In genomic region chr5:75148343-75149127, GRCm38 (mm10) we compare ENCODE assay signal across 8 mouse cellular contexts. TPM values are rescaled to one million over a fixed set of nuclear protein-coding genes. Genes with fewer than 3 reads are reported as not detected.
A peak's percentile ranks its signal among the peaks of the same experiment; 100 is the strongest.
DNase-seq lines count a peak whose midpoint lies in the region; ATAC-seq lines count a peak whose summit lies in the region.

No protein-coding gene starts in this region.

- no peaks in the 10 kb centered on the region for H3K36me3 ChIP-seq in heart, embryonic 13.5 days
- H3K36me3 ChIP-seq in neural tube, embryonic 15.5 days: no peaks in the 10 kb centered on the region

- H3K4me2 ChIP-seq in heart, embryonic 13.5 days: peak overlapping the region; percentile 92
- peak overlapping the region; percentile 32 for H3K4me2 ChIP-seq in neural tube, embryonic 15.5 days

- peak overlapping the region; percentile 62 for H3K4me3 ChIP-seq in heart, embryonic 13.5 days
- H3K4me3 ChIP-seq in neural tube, embryonic 15.5 days (replicated peaks): 0 out of 2 replicates have a peak overlapping the region, but pooled peaks have one; percentile 2

- no peaks in the 10 kb centered on the region for H3K9me3 ChIP-seq in heart, embryonic 13.5 days
- H3K9me3 ChIP-seq in neural tube, embryonic 15.5 days (replicated peaks): no peaks in the 10 kb centered on the region

- WGBS in heart, embryonic 13.5 days: 2% methylated on average over 30 of the region's 30 CpGs
- WGBS in neural tube, embryonic 15.5 days: 2% methylated on average over 30 of the region's 30 CpGs

- DNase-seq in ES-CJ7 (ENCODE audit: low read depth, low spot score): peak; percentile 54
- peak; percentile 76 for DNase-seq in embryo, embryonic 9.5 days (ENCODE audit: extremely low spot score)
- peak; percentile 67 for DNase-seq in kidney, postnatal 10 days
- no peak for DNase-seq in right cerebral cortex, postnatal 36 days (ENCODE audit: low spot score in 2 of 2)
- no peak for DNase-seq in cerebellum, postnatal 25 days
- DNase-seq in T-cell, adult 2 months (ENCODE audit: low spot score): no peak

- ATAC-seq in heart, embryonic 13.5 days (ENCODE audit: extremely low read depth, insufficient number of reproducible peaks, low FRiP score, low TSS enrichment): 0 out of 2 replicates have a peak, but pooled peaks have one; percentile 35
- ATAC-seq in neural tube, embryonic 15.5 days (ENCODE audit: low FRiP score): no peak

- peaks cover 43% of the 10 kb centered on the region for H3K4me1 ChIP-seq in heart, embryonic 13.5 days
- H3K4me1 ChIP-seq in neural tube, embryonic 15.5 days: peaks cover 40% of the 10 kb centered on the region

- H3K9ac ChIP-seq in heart, embryonic 13.5 days: peak overlapping the region; percentile 50
- H3K9ac ChIP-seq in neural tube, embryonic 15.5 days (replicated peaks): no peak overlapping the region

- peak overlapping the region; percentile 64 for H3K27ac ChIP-seq in heart, embryonic 13.5 days (replicated peaks)
- H3K27ac ChIP-seq in neural tube, embryonic 15.5 days (replicated peaks): no peak overlapping the region; the same call in 1 of the 2 replicates

- peaks cover 96% of the 10 kb centered on the region for H3K27me3 ChIP-seq in heart, embryonic 13.5 days (replicated peaks)
- peaks cover 86% of the 10 kb centered on the region for H3K27me3 ChIP-seq in neural tube, embryonic 15.5 days (replicated peaks)

RNA-seq across cellular contexts. Expression of gene Pdgfra, which starts 3.6 kb away (rescaled TPM):
- polyA plus RNA-seq in heart, embryonic 13.5 days (2015; fragmentation: Nextera tagmentation; extraction: Ambion mirVana): 16.6 and 20.7 TPM in 2 replicates
- polyA plus RNA-seq in neural tube, embryonic 15.5 days (2015; fragmentation: Nextera tagmentation; extraction: Ambion mirVana): 16.0 and 18.9 TPM in 2 replicates

Comparison
In these comparisons a context has a peak if more than half of its experiments do, and no peak if none do; other contexts are left out.
1. DNase-seq: peak in ES-CJ7 (single experiment), embryo, embryonic 9.5 days (single experiment) and kidney, postnatal 10 days (single experiment); none in right cerebral cortex, postnatal 36 days (0 of 2), cerebellum, postnatal 25 days (0 of 2) and T-cell, adult 2 months (single experiment).